Mouse (Mus musculus) neural tube, embryonic 13.5 days (tissue): Measurements from ENCODE around the gene Nudc. TPM values are rescaled to one million over a fixed set of nuclear protein-coding genes. Genes with fewer than 3 reads are reported as not detected.

Experiments
- ATAC-seq: fragments of 200-750 bp; cut with Nextera tagmentation; 2 replicates; pipeline ENCODE4 v1.8.0; 2017; ENCODE audit warnings: low read depth, mild to moderate bottlenecking, moderate TSS enrichment, moderate library complexity
- H3K27ac ChIP-seq: fragments of 300-500 bp; sonication (generic); replicated peaks from 2 replicates; pipeline ENCODE4 v1.5.1; 2015; ENCODE audit warnings: moderate library complexity, mild to moderate bottlenecking, inconsistent platforms
- H3K27me3 ChIP-seq: fragments of 300-500 bp; sonication (generic); 2 replicates; pipeline ENCODE4 v1.6.1; 2015; ENCODE audit warnings: mild to moderate bottlenecking, inconsistent platforms
- H3K36me3 ChIP-seq: fragments of 300-500 bp; sonication (generic); 2 replicates; pipeline ENCODE4 v1.6.1; 2015; ENCODE audit warnings: mild to moderate bottlenecking, inconsistent platforms
- H3K4me1 ChIP-seq: fragments of 300-500 bp; sonication (generic); replicated peaks from 2 replicates; pipeline ENCODE4 v1.6.1; 2015; ENCODE audit warnings: inconsistent platforms
- H3K4me2 ChIP-seq: fragments of 300-500 bp; sonication (generic); 2 replicates; pipeline ENCODE4 v1.6.1; 2015; ENCODE audit warnings: inconsistent platforms, mild to moderate bottlenecking, moderate library complexity
- H3K4me3 ChIP-seq: fragments of 300-500 bp; sonication (generic); 2 replicates; pipeline ENCODE4 v1.5.1; 2015; ENCODE audit warnings: mild to moderate bottlenecking, inconsistent platforms
- H3K9ac ChIP-seq: fragments of 300-500 bp; sonication (generic); 2 replicates; pipeline ENCODE4 v1.6.1; 2015; ENCODE audit warnings: moderate library complexity, mild to moderate bottlenecking, inconsistent platforms
- H3K9me3 ChIP-seq: fragments of 300-500 bp; sonication (generic); 2 replicates; pipeline ENCODE4 v1.6.1; 2016; ENCODE audit warnings: inconsistent platforms
- WGBS: fragments of 180-500 bp; shearing (Covaris S2); methylation state at CpG from one replicate; pipeline ENCODE4 v1.1.7; 2015; 5-methylcytosine and 5-hydroxymethylcytosine counted together
- polyA plus RNA-seq: library from polyadenylated mRNA; unstranded; fragments of >200 nt; fragmentation: Nextera tagmentation; extraction: Ambion mirVana; gene quantifications from 2 replicates; pipeline ENCODE4 v1.2.1, GENCODE M21; 2015

Gene Nudc
- 244 and 267 TPM in 2 replicates for polyA plus RNA-seq

GRCm38 (mm10) chr4:133545272-133546231 is at the start of gene Nudc:
Gene Nudc (minus strand): TSS chr4:133545996.
- peaks cover 29% of the 10 kb centered on the region for H3K36me3 ChIP-seq
- no peaks in the 10 kb centered on the region for H3K27me3 ChIP-seq
- WGBS, result under 1% methylated on average over 59 of the region's 77 CpGs
- peak within 1 kb of the TSS; percentile 71 for H3K4me2 ChIP-seq
- H3K9ac ChIP-seq, result peak within 1 kb of the TSS; percentile 78
- no peaks in the 10 kb centered on the region for H3K9me3 ChIP-seq
- H3K27ac ChIP-seq, result peak within 1 kb of the TSS; percentile 77
- peak within 1 kb of the TSS; percentile 83 for H3K4me3 ChIP-seq
- peaks cover 24% of the 10 kb centered on the region for H3K4me1 ChIP-seq
- peak; percentile 99 for ATAC-seq

- Histone ChIP-seq H3K4me1 (peaks cover 13% of the 10 kb centered on the region), H3K4me3 (no peak overlapping the region), H3K27me3 (peaks cover 35% of the 10 kb centered on the region), H3K9ac (no peak overlapping the region), H3K36me3 (peaks cover 16% of the 10 kb centered on the region), H3K4me2 (no peak overlapping the region), H3K9me3 (no peaks in the 10 kb centered on the region), H3K27ac (no peak overlapping the region)
- 77% methylated on average over 7 of the region's 7 CpGs for WGBS
- no peak for ATAC-seq
These were observed 49.7 kb upstream of the Nudc start for GRCm38 (mm10) chr4:133595538-133595937.

- H3K4me2 ChIP-seq, result no peak overlapping the region
- H3K4me3 ChIP-seq, result no peak overlapping the region
- H3K36me3 ChIP-seq, result peaks cover 46% of the 10 kb centered on the region
- ATAC-seq, result peak; percentile 53; the same call in 1 of the 2 replicates
- no peaks in the 10 kb centered on the region for H3K9me3 ChIP-seq
- no peak overlapping the region for H3K9ac ChIP-seq
- no peak overlapping the region for H3K27ac ChIP-seq
- peaks cover 6% of the 10 kb centered on the region; the same call in 1 of the 2 replicates for H3K27me3 ChIP-seq
- H3K4me1 ChIP-seq, result no peaks in the 10 kb centered on the region
- WGBS, result 33% methylated on average over 7 of the region's 7 CpGs
These were observed 46.8 kb upstream of the Nudc start for GRCm38 (mm10) chr4:133592570-133592969.

GRCm38 (mm10) chr4:133584059-133584951 is 38.5 kb upstream of the Nudc start, which contains the start of gene Gpn2:
Gene Gpn2 (plus strand): TSS chr4:133584362.
- peak; percentile 88 for ATAC-seq
- H3K27ac ChIP-seq, result peak within 1 kb of the TSS; percentile 86
- peak within 1 kb of the TSS; percentile 93 for H3K9ac ChIP-seq
- no peaks in the 10 kb centered on the region for H3K27me3 ChIP-seq
- H3K4me2 ChIP-seq, result peak within 1 kb of the TSS; percentile 100
- peaks cover 71% of the 10 kb centered on the region for H3K36me3 ChIP-seq
- 1% methylated on average over 65 of the region's 65 CpGs for WGBS
- peak within 1 kb of the TSS; percentile 95 for H3K4me3 ChIP-seq
- peaks cover 18% of the 10 kb centered on the region for H3K4me1 ChIP-seq
- no peaks in the 10 kb centered on the region for H3K9me3 ChIP-seq

GRCm38 (mm10) chr4:133583690-133584058 is 37.9 kb upstream of the Nudc start:
- Histone ChIP-seq H3K9me3 (no peaks in the 10 kb centered on the region), H3K27me3 (no peaks in the 10 kb centered on the region), H3K4me1 (peaks cover 18% of the 10 kb centered on the region), H3K9ac (peak overlapping the region; percentile 93), H3K27ac (peak overlapping the region; percentile 86), H3K4me2 (peak overlapping the region; percentile 100), H3K36me3 (peaks cover 71% of the 10 kb centered on the region), H3K4me3 (peak overlapping the region; percentile 95)
- ATAC-seq, result peak; percentile 21; the same call in 1 of the 2 replicates
- WGBS, result 60% methylated on average over 6 of the region's 6 CpGs

GRCm38 (mm10) chr4:133577983-133578382 is 32.2 kb upstream of the Nudc start:
- peaks cover 12% of the 10 kb centered on the region for H3K4me1 ChIP-seq

GRCm38 (mm10) chr4:133574843-133575202 is 29.0 kb upstream of the Nudc start:
- Histone ChIP-seq H3K4me2 (peak overlapping the region; percentile 89), H3K4me1 (peaks cover 12% of the 10 kb centered on the region), H3K9me3 (no peaks in the 10 kb centered on the region), H3K27ac (peak overlapping the region; percentile 85), H3K36me3 (peaks cover 22% of the 10 kb centered on the region), H3K27me3 (no peaks in the 10 kb centered on the region), H3K4me3 (peak overlapping the region; percentile 96), H3K9ac (peak overlapping the region; percentile 92)
- peak; percentile 71 for ATAC-seq
- WGBS, result under 1% methylated on average over 41 of the region's 41 CpGs

More at GRCm38 (mm10) chr4:133577983-133578382, 32.2 kb upstream of the Nudc start:
- no peaks in the 10 kb centered on the region for H3K9me3 ChIP-seq
- H3K36me3 ChIP-seq, result peaks cover 51% of the 10 kb centered on the region
- no peak for ATAC-seq
- H3K27ac ChIP-seq, result no peak overlapping the region
- no peak overlapping the region for H3K9ac ChIP-seq
- H3K4me3 ChIP-seq, result no peak overlapping the region
- H3K4me2 ChIP-seq, result no peak overlapping the region
- whole genome bisulfite sequencing, result 66% methylated on average over 12 of the region's 12 CpGs
- H3K27me3 ChIP-seq, result no peaks in the 10 kb centered on the region

GRCm38 (mm10) chr4:133574070-133574842 is 28.5 kb upstream of the Nudc start, which contains the start of gene Gpatch3:
Gene Gpatch3 (plus strand): TSS chr4:133574745.
- 6% methylated on average over 44 of the region's 44 CpGs for WGBS
- Histone ChIP-seq H3K4me2 (peak within 1 kb of the TSS; percentile 89), H3K4me3 (peak within 1 kb of the TSS; percentile 96), H3K9me3 (no peaks in the 10 kb centered on the region), H3K4me1 (peaks cover 12% of the 10 kb centered on the region), H3K36me3 (peaks cover 16% of the 10 kb centered on the region), H3K27me3 (no peaks in the 10 kb centered on the region), H3K27ac (peak within 1 kb of the TSS; percentile 85), H3K9ac (peak within 1 kb of the TSS; percentile 92)
- ATAC-seq, result peak; percentile 90

GRCm38 (mm10) chr4:133570066-133570466 is 24.3 kb upstream of the Nudc start:
- Histone ChIP-seq H3K4me1 (peaks cover 3% of the 10 kb centered on the region), H3K9me3 (no peaks in the 10 kb centered on the region), H3K4me3 (no peak overlapping the region), H3K27me3 (no peaks in the 10 kb centered on the region), H3K36me3 (no peaks in the 10 kb centered on the region), H3K27ac (no peak overlapping the region), H3K4me2 (no peak overlapping the region), H3K9ac (no peak overlapping the region)
- 59% methylated on average over 10 of the region's 10 CpGs for WGBS
- ATAC-seq, result no peak

- Histone ChIP-seq H3K27me3 (no peaks in the 10 kb centered on the region), H3K4me3 (no peak overlapping the region), H3K9ac (no peak overlapping the region), H3K36me3 (no peaks in the 10 kb centered on the region), H3K4me1 (no peaks in the 10 kb centered on the region), H3K9me3 (no peaks in the 10 kb centered on the region), H3K27ac (no peak overlapping the region), H3K4me2 (no peak overlapping the region)
- ATAC-seq, result no peak
- WGBS, result 76% methylated on average over 10 of the region's 10 CpGs
These were observed 23.7 kb upstream of the Nudc start for GRCm38 (mm10) chr4:133569291-133570065.
